Mouse (Mus musculus) midbrain, embryonic 14.5 days (tissue): ENCODE data around the gene Ddx23. TPM values are rescaled to one million over a fixed set of nuclear protein-coding genes. Genes with fewer than 3 reads are reported as not detected.

Experiments used
- ATAC-seq: fragments of 200-750 bp; cut with Nextera tagmentation; 2 replicates; pipeline ENCODE4 v1.8.0; 2017; ENCODE audit warnings: moderate number of reproducible peaks, moderate library complexity; ENCODE audit not compliant: low FRiP score, low TSS enrichment
- DNase-seq: peaks from one replicate; pipeline ENCODE4 v3.0.0-alpha.2; 2015
- H3K27ac ChIP-seq: fragments of 300-500 bp; sonication (generic); replicated peaks from 2 replicates; pipeline ENCODE4 v1.5.1; 2014; ENCODE audit warnings: mild to moderate bottlenecking, low read depth, low read length, moderate library complexity
- H3K27me3 ChIP-seq: fragments of 300-500 bp; sonication (generic); 2 replicates; pipeline ENCODE4 v1.6.1; 2014; ENCODE audit warnings: low read length, control low read depth, mixed read lengths; ENCODE audit not compliant: control insufficient read depth, insufficient read depth
- H3K36me3 ChIP-seq: fragments of 300-500 bp; sonication (generic); 2 replicates; pipeline ENCODE4 v1.6.1; 2014; ENCODE audit warnings: low read length, control low read depth; ENCODE audit not compliant: control insufficient read depth, insufficient read depth
- H3K4me1 ChIP-seq: fragments of 300-500 bp; sonication (generic); 2 replicates; pipeline ENCODE4 v1.6.1; 2014; ENCODE audit warnings: mild to moderate bottlenecking, antibody characterized with exemption, low read length, control low read depth; ENCODE audit not compliant: control insufficient read depth, insufficient read depth
- H3K4me2 ChIP-seq: fragments of 300-500 bp; sonication (generic); 2 replicates; pipeline ENCODE4 v1.6.1; 2014; ENCODE audit warnings: mild to moderate bottlenecking, low read length, moderate library complexity
- H3K4me3 ChIP-seq: fragments of 300-500 bp; sonication (generic); replicated peaks from 2 replicates; pipeline ENCODE4 v1.5.1; 2014; ENCODE audit warnings: low read depth, low read length
- H3K9ac ChIP-seq: fragments of 300-500 bp; sonication (generic); replicated peaks from 2 replicates; pipeline ENCODE4 v1.6.1; 2014; ENCODE audit warnings: mild to moderate bottlenecking, low read length, moderate library complexity
- H3K9me3 ChIP-seq: fragments of 300-500 bp; sonication (generic); 2 replicates; pipeline ENCODE4 v1.6.1; 2016; ENCODE audit warnings: low read length, control low read depth, mixed read lengths; ENCODE audit not compliant: control insufficient read depth
- WGBS: fragments of 180-500 bp; shearing (Covaris S2); extraction: QIAGEN DNeasy Blood & Tissue Kit; methylation state at CpG from one replicate; pipeline ENCODE4 v1.1.7; 2014; 5-methylcytosine and 5-hydroxymethylcytosine counted together
- polyA plus RNA-seq: library from polyadenylated mRNA; unstranded; fragments of >200 nt; fragmentation: Nextera tagmentation; extraction: Ambion mirVana; gene quantifications from 2 replicates; pipeline ENCODE4 v1.2.1, GENCODE M21; 2014

The Ddx23 gene
- polyA plus RNA-seq, 1 experiment from 2014 or later: 24.9 TPM

DNA sequence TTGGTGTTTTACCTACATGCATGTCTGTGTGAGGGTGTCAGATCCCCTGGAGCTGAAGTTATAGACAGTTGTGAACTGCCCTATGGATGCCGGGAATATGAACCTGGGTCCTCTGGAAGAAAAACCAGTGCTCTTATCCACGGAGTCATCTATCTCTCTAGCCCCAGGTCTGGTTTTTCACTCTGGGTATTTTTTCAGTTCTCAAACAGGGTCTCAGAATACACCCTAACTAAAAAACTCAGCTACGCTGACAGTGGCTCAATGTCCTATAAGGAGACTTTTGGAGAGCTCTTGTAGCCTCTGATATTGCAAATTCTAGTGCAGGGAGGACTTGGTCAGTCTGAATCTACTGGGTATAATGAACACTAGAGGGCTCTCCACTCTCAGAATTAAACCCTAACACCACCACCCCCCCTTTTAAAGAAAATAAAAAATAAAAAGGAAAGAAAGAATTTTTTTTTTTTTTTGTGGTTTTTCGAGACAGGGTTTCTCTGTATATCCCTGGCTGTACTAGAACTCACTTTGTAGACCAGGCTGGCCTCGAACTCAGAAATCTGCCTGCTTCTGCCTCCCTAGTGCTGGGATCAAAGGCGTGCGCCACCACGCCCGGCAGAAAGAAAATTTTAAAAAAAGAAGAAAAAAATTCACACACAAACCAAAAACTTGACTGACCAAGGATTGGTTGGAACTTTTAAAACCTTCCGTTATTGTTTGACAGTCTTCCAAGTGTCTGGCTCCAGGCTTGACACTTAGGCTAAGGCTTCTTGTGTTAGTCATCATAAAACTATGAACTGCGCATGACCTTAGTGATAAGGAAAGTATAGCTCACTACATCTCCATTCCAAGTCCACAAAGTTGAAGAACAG lies 1.6 kb upstream of the Ddx23 start:
- WGBS: 80% methylated on average over 11 of the region's 11 CpGs
- DNase-seq (peak; percentile 68), ATAC-seq (no peak)
- peaks cover 9% of the 10 kb centered on the region; the same call in 1 of the 2 replicates for H3K4me1 ChIP-seq
- H3K9me3 ChIP-seq: no peaks in the 10 kb centered on the region
- H3K27ac ChIP-seq: no peak overlapping the region
- H3K36me3 ChIP-seq: no peaks in the 10 kb centered on the region
- no peak overlapping the region for H3K4me2 ChIP-seq
- no peak overlapping the region for H3K4me3 ChIP-seq
- H3K27me3 ChIP-seq: no peaks in the 10 kb centered on the region
- no peak overlapping the region for H3K9ac ChIP-seq

DNA sequence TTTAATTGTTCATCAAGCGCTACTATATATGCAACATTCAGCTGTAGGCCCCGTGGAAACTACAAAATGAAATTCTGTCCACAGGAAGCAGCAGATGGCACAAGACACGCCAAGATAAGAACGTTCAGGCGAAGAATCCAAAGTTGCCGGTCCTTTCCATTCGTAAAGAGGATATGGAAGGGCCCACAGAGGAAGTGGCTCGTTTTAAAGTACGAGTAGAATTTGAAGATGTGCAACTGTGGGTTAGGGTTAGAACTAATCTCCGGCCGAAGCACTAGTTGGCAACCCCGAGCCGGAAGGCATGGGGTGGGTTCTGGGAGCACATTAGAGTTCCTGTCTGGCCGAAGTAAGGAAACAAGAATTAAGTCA lies 512 bp downstream of the Ddx23 start:
- H3K9ac ChIP-seq: peak overlapping the region; percentile 88
- DNase-seq: no peak
- H3K27me3 ChIP-seq: no peaks in the 10 kb centered on the region
- peaks cover 16% of the 10 kb centered on the region for H3K36me3 ChIP-seq
- peak overlapping the region; percentile 85 for H3K4me3 ChIP-seq
- H3K4me2 ChIP-seq: peak overlapping the region; percentile 83
- under 1% methylated on average over 14 of the region's 14 CpGs for WGBS
- H3K27ac ChIP-seq: peak overlapping the region; percentile 91
- ATAC-seq: no peak
- peaks cover 9% of the 10 kb centered on the region; the same call in 1 of the 2 replicates for H3K4me1 ChIP-seq
- H3K9me3 ChIP-seq: no peaks in the 10 kb centered on the region

DNA sequence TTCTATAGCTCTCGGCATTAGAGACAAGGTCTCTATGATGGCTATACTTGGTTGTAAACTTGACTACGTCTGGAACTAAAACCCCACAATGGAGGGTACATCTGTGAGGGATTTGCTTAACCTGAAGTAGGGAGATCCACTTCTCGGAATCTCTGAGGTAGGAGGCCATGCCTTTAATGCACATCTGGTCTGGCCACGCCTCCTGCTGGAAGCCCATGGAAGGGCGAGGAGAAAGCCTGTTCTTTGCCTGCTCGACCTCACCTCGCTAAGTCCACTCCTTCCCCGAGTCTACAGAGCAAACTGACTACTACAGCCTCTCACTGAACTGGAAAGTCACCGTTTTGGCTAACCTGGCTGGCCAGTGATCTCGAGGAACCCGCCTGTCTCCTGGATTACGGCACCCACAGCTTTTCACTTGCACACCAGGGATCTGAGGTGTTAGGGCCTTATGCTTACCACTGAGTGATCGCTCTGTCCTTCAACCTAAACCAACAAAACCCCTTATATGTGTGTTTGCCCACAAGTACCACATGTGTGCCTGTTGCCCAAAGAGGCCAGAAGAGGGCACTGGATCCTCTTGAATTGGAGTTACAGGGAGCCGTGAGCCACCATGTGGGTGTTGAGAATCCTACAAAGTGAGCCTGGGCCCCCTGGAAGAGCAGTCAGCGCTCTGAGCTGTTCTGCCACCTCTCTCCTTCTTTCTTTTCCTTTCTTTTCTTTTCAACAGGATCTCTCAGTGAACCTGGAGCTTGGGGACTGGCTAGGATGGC lies 5.5 kb downstream of the Ddx23 start:
- DNase-seq (no peak), ATAC-seq (no peak)
- Histone ChIP-seq H3K27ac (no peak overlapping the region), H3K4me1 (peaks cover 9% of the 10 kb centered on the region; the same call in 1 of the 2 replicates), H3K4me3 (no peak overlapping the region), H3K9ac (no peak overlapping the region), H3K36me3 (peaks cover 65% of the 10 kb centered on the region), H3K9me3 (no peaks in the 10 kb centered on the region), H3K4me2 (no peak overlapping the region), H3K27me3 (no peaks in the 10 kb centered on the region)
- 84% methylated on average over 15 of the region's 15 CpGs for WGBS

- Histone ChIP-seq H3K27me3 (no peaks in the 10 kb centered on the region), H3K4me1 (no peaks in the 10 kb centered on the region), H3K36me3 (peaks cover 99% of the 10 kb centered on the region), H3K27ac (no peak overlapping the region), H3K4me3 (no peak overlapping the region), H3K4me2 (no peak overlapping the region), H3K9me3 (no peaks in the 10 kb centered on the region), H3K9ac (no peak overlapping the region)
- 94% methylated on average over 8 of the region's 8 CpGs for WGBS
- ATAC-seq: no peak
- no peak for DNase-seq
Observed at GRCm38 (mm10) chr15:98652174-98652573, 10.5 kb downstream of the Ddx23 start.

- Histone ChIP-seq H3K9ac (no peak overlapping the region), H3K4me1 (no peaks in the 10 kb centered on the region), H3K4me2 (no peak overlapping the region), H3K27me3 (no peaks in the 10 kb centered on the region), H3K4me3 (no peak overlapping the region), H3K27ac (no peak overlapping the region), H3K36me3 (peaks cover 99% of the 10 kb centered on the region), H3K9me3 (no peaks in the 10 kb centered on the region)
- DNase-seq (no peak), ATAC-seq (no peak)
- WGBS: 89% methylated on average over 15 of the region's 15 CpGs
Observed at GRCm38 (mm10) chr15:98651431-98651830, 11.3 kb downstream of the Ddx23 start.

- Histone ChIP-seq H3K4me2 (no peak overlapping the region), H3K9ac (no peak overlapping the region), H3K4me1 (no peaks in the 10 kb centered on the region), H3K4me3 (no peak overlapping the region), H3K36me3 (peaks cover 100% of the 10 kb centered on the region), H3K27me3 (no peaks in the 10 kb centered on the region), H3K9me3 (no peaks in the 10 kb centered on the region), H3K27ac (no peak overlapping the region)
- DNase-seq (no peak), ATAC-seq (no peak)
- WGBS: 95% methylated on average over 3 of the region's 3 CpGs
Observed at GRCm38 (mm10) chr15:98648071-98648470, 14.6 kb downstream of the Ddx23 start.

- no peaks in the 10 kb centered on the region for H3K9me3 ChIP-seq
- H3K27me3 ChIP-seq: no peaks in the 10 kb centered on the region
- ATAC-seq: no peak
- H3K4me1 ChIP-seq: no peaks in the 10 kb centered on the region
- no peak overlapping the region for H3K27ac ChIP-seq
- H3K9ac ChIP-seq: no peak overlapping the region
- no peak overlapping the region for H3K4me3 ChIP-seq
- no peak for DNase-seq
- peaks cover 100% of the 10 kb centered on the region for H3K36me3 ChIP-seq
- no peak overlapping the region for H3K4me2 ChIP-seq
- WGBS: 89% methylated on average over 10 of the region's 10 CpGs
Observed at GRCm38 (mm10) chr15:98647308-98647707, 15.4 kb downstream of the Ddx23 start.

DNA sequence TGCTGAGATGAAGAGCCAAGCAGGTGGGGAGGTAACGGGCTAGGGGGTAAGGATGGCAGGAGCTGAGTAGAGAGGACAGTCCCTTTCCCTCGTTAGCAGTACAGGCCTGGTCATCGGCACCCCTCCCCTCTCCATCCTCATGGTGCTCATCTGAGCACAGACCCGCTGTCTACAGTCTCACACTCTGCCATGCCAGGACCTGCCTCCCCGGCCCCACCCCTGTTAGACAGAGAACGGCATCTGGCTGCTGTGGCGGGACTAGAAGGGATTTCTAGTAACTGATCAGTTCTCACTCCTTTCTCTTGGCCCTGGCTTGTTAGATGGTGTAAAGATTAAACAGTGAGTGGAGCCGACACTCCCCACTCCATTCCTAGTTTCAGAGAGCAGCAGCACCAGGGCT lies 16.0 kb downstream of the Ddx23 start:
- Histone ChIP-seq H3K4me3 (no peak overlapping the region), H3K36me3 (peaks cover 100% of the 10 kb centered on the region), H3K27ac (no peak overlapping the region), H3K9ac (no peak overlapping the region), H3K4me2 (no peak overlapping the region), H3K4me1 (no peaks in the 10 kb centered on the region), H3K27me3 (no peaks in the 10 kb centered on the region), H3K9me3 (no peaks in the 10 kb centered on the region)
- DNase-seq (no peak), ATAC-seq (no peak)
- 87% methylated on average over 8 of the region's 8 CpGs for WGBS
